Mouse (Mus musculus) CD4-positive helper T cell, adult 2 months (primary cell): ENCODE measurements around the gene Fcgr3.

Experiments used
- DNase-seq: peaks from one replicate; pipeline ENCODE4 v3.0.0-alpha.2; 2012; ENCODE audit warnings: low read depth, missing footprints, low spot score

The Fcgr3 gene

DNA sequence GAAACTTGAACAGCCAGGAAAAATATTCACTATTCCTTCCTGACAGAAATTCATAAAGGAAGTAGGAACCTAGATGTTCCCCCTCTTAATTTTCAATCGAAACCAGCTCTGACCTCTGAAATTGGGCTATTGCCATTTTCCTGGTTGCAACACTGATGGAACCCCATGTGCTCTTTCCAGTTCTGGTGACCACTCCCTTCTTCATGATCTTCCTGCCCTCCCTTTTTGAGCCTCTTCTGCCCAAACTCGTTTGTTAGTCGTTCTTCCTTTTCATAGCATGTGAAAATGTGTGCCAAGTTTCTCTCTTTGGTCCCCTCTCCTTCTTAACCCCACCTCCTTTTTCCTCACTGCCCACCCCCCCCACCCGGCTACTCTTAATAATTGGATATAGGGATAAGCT lies 53.0 kb downstream of the Fcgr3 start:
- DNase-seq: no peak

DNA sequence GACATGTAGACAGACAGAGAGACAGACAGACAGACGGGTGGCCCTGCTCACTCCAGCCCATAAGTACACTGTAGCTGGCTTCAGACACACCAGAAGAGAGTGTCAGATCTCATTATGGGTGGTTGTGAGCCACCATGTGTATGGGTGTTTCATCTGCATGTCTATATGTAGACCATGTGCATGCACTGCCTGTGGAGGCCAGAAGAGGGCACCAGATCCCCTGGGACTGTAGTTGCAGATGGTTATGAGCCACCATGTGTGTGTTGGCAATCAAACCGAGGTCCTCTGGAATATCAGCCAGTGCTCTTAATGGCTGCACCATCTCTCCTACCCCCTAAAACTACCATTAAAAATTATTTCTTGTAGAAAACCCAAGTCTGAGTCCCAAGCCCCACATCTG lies 57.8 kb downstream of the Fcgr3 start:
- no peak for DNase-seq

DNA sequence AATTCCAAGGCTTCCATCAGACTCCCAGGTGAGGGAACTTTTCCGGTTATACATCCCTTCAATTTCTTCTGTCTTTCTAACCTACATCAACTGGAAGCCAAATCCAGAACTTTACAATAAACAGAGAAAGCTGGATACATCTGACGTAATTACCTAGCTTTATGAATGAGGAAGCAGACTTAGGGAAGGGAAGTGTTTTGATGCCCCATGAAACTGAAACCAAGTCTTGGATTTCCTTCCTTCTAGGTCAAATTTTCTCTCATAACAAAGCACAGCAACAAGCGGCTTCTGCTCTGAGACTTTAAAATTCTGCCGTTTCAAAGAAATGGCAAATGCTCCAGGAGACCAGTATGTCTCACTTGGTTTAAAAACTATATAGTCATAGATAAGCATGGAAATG lies 58.4 kb downstream of the Fcgr3 start:
- DNase-seq: no peak

DNA sequence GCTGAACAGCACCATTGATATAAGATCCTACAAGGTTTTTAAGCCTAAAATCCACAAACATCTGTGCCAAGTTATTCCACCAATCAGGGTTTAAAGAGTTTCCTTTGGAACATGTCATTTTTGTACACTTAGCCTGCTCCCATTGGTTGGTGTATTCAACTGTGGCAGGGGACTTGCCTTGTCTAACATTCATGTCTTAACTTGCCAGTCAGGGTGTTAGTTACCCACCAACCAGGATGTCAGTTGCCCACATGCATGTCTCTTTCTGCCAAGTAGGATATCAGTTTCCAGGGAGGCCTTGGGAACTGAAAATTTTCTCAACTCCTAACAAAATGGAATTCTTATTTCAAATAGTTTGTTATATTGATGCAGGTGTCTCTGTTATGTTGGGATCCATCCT lies 59.1 kb downstream of the Fcgr3 start:
- DNase-seq: no peak

DNA sequence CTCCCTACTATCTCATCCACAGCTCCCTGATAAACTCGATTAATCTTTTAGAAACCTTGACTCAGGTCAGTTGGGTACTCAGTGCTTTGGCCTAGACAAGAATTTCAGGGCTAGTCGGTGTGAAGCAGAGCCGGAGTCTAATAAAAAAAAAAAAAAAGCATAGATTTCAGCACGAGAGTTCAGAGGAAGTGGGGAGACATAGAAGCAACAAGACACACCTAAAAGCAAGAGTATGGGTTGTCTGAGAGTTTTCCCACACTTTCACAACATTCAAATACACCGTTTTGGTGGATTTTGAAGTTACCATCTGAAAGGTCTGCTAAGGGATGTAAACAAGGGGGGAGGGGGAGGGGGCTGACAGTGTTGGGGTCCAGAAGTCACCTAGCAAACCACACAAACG lies 59.7 kb downstream of the Fcgr3 start:
- no peak for DNase-seq
